Comparison of ENCODE assay signal across 9 mouse cellular contexts in genomic region chr10:26694761-26695160, GRCm38 (mm10). TPM values are rescaled to one million over a fixed set of nuclear protein-coding genes. Genes with fewer than 3 reads are reported as not detected.
DNase-seq lines count a peak whose midpoint lies in the region; ATAC-seq and TF ChIP-seq lines count a peak whose summit lies in the region.
"Had no signal": no experiment of that assay in that cellular context is flagged by ENCODE, and none has a peak within 500 bp of the region (broad histone marks: within the 10 kb centered on the region; RNA-seq: fewer than 3 reads in every experiment).

No protein-coding gene starts in this region.

- no peaks in the 10 kb centered on the region for H3K79me2 ChIP-seq in heart, adult 2 months (replicated peaks; ENCODE audit: control insufficient read depth, insufficient read depth, low read length)

- H3K9me3 ChIP-seq in heart, embryonic 10.5 days: no peaks in the 10 kb centered on the region
- H3K9me3 ChIP-seq in E14TG2a.4 (ENCODE audit: low read length): no peaks in the 10 kb centered on the region
- H3K9me3 ChIP-seq in hindbrain, embryonic 12.5 days (replicated peaks): no peaks in the 10 kb centered on the region
- H3K9me3 ChIP-seq in midbrain, embryonic 10.5 days (replicated peaks): no peaks in the 10 kb centered on the region

- peak; percentile 17 for ATAC-seq in hindbrain, embryonic 12.5 days (ENCODE audit: low FRiP score)

- TF ChIP-seq CTCF in heart, adult 2 months (IDR thresholded peaks at IDR 0.05): no peak
- no peak for TF ChIP-seq CTCF in E14TG2a.4 (conservative IDR thresholded peaks at IDR 0.05; ENCODE audit: low read length)

- peaks cover 9% of the 10 kb centered on the region; the same call in 1 of the 2 replicates for H3K27me3 ChIP-seq in heart, embryonic 10.5 days (ENCODE audit: insufficient read depth, poor library complexity, severe bottlenecking)
- no peaks in the 10 kb centered on the region; the same call in 1 of the 2 replicates for H3K27me3 ChIP-seq in heart, adult 2 months (ENCODE audit: control insufficient read depth, insufficient read depth, low read length)
- H3K27me3 ChIP-seq in E14TG2a.4 (ENCODE audit: insufficient read depth, low read length): peaks cover 24% of the 10 kb centered on the region
- peaks cover 5% of the 10 kb centered on the region; the same call in 1 of the 2 replicates for H3K27me3 ChIP-seq in hindbrain, embryonic 12.5 days
- peaks cover 21% of the 10 kb centered on the region for H3K27me3 ChIP-seq in midbrain, embryonic 10.5 days (ENCODE audit: low read depth, poor library complexity, severe bottlenecking)

- peak overlapping the region; percentile 63 for H3K4me3 ChIP-seq in heart, embryonic 10.5 days
- no peak overlapping the region for H3K4me3 ChIP-seq in heart, adult 2 months
- peak overlapping the region; percentile 77 for H3K4me3 ChIP-seq in E14TG2a.4 (replicated peaks; ENCODE audit: low read length)
- H3K4me3 ChIP-seq in hindbrain, embryonic 12.5 days: peak overlapping the region; percentile 43
- peak overlapping the region; percentile 59 for H3K4me3 ChIP-seq in midbrain, embryonic 10.5 days
- H3K4me3 ChIP-seq: myocyte had no signal

- intact Hi-C loops in heart, adult 2 months (cut with DNase I): no loop called here

- 0 out of 2 replicates have a peak, but pooled peaks cover 5% of the 10 kb centered on the region for H3K4me1 ChIP-seq in heart, embryonic 10.5 days
- H3K4me1 ChIP-seq in heart, adult 2 months (ENCODE audit: control insufficient read depth, insufficient read depth, low read length): no peaks in the 10 kb centered on the region; the same call in 1 of the 2 replicates
- peaks cover under 1% of the 10 kb centered on the region; the same call in 1 of the 2 replicates for H3K4me1 ChIP-seq in E14TG2a.4 (replicated peaks; ENCODE audit: low read depth, low read length)
- no peaks in the 10 kb centered on the region for H3K4me1 ChIP-seq in hindbrain, embryonic 12.5 days
- peaks cover 10% of the 10 kb centered on the region for H3K4me1 ChIP-seq in midbrain, embryonic 10.5 days

- no peak overlapping the region for H3K9ac ChIP-seq in heart, adult 2 months (ENCODE audit: low read depth, low read length)
- H3K9ac ChIP-seq in hindbrain, embryonic 12.5 days: no peak overlapping the region

- no peaks in the 10 kb centered on the region for H3K36me3 ChIP-seq in heart, embryonic 10.5 days
- H3K36me3 ChIP-seq in heart, adult 2 months (ENCODE audit: control insufficient read depth, insufficient read depth, low read length): no peaks in the 10 kb centered on the region
- H3K36me3 ChIP-seq in E14TG2a.4 (ENCODE audit: insufficient read depth, low read length): no peaks in the 10 kb centered on the region
- no peaks in the 10 kb centered on the region for H3K36me3 ChIP-seq in hindbrain, embryonic 12.5 days
- no peaks in the 10 kb centered on the region for H3K36me3 ChIP-seq in midbrain, embryonic 10.5 days

- no peak for TF ChIP-seq POLR2A in heart, adult 2 months (IDR thresholded peaks at IDR 0.05; ENCODE audit: insufficient read depth, low read depth, low read length)

- peak overlapping the region; percentile 77 for H3K4me2 ChIP-seq in hindbrain, embryonic 12.5 days (replicated peaks)

- 74% methylated on average over 2 of the region's 2 CpGs for WGBS in heart, embryonic 10.5 days
- WGBS in heart, adult 2 months: 86% methylated on average over 2 of the region's 2 CpGs
- 57% methylated on average over 2 of the region's 2 CpGs for WGBS in hindbrain, embryonic 12.5 days
- 69% methylated on average over 2 of the region's 2 CpGs for WGBS in midbrain, embryonic 10.5 days

- H3K27ac ChIP-seq in heart, embryonic 10.5 days: no peak overlapping the region
- H3K27ac ChIP-seq in heart, adult 2 months: no peak overlapping the region
- H3K27ac ChIP-seq in hindbrain, embryonic 12.5 days: no peak overlapping the region
- 0 out of 2 replicates have a peak overlapping the region, but pooled peaks have one; percentile 69 for H3K27ac ChIP-seq in midbrain, embryonic 10.5 days (replicated peaks)

- no peak for TF ChIP-seq EP300 in heart, adult 2 months (IDR thresholded peaks at IDR 0.05; ENCODE audit: insufficient read depth, low read depth, low read length)

- DNase-seq in heart, embryonic 10.5 days (ENCODE audit: low spot score): no peak
- DNase-seq in heart, adult 2 months: no peak
- no peak for DNase-seq in midbrain, embryonic 10.5 days (ENCODE audit: low spot score)
- no peak for DNase-seq in cerebellum, postnatal 4 days (ENCODE audit: low spot score in 2 of 2)
- DNase-seq in layer of hippocampus, postnatal 14 days (ENCODE audit: low spot score in 2 of 2): no peak
- no peak for DNase-seq in frontal cortex, postnatal 25 days (ENCODE audit: low spot score in 2 of 2)

RNA-seq across cellular contexts. Expression of gene Arhgap18, which starts 58.5 kb away (rescaled TPM):
- polyA plus RNA-seq in heart, embryonic 10.5 days (2016; fragmentation: Nextera tagmentation; extraction: Ambion mirVana): 12.8 and 22.7 TPM in 2 replicates
- total RNA-seq in heart, adult 2 months (2021): 10 to 100 TPM; 13.3 to 14.5 TPM
- polyA plus RNA-seq in heart, adult 2 months (2012; rRNA removed): 4.1 and 9.0 TPM in 2 replicates
- 15.2 and 17.3 TPM in 2 replicates for polyA plus RNA-seq in hindbrain, embryonic 12.5 days (2016; fragmentation: Nextera tagmentation; extraction: Ambion mirVana)
- 8.7 and 9.7 TPM in 2 replicates for polyA plus RNA-seq in midbrain, embryonic 10.5 days (2016; fragmentation: Nextera tagmentation; extraction: Ambion mirVana)
- 1 to 10 TPM; 6.6 to 8.5 TPM for total RNA-seq in layer of hippocampus, postnatal 14 days (2021)
